Mouse (Mus musculus) neural tube, embryonic 12.5 days (tissue): ENCODE data around the gene Akap6. TPM values are rescaled to one million over a fixed set of nuclear protein-coding genes. Genes with fewer than 3 reads are reported as not detected.

Source experiments
- ATAC-seq: fragments of 200-750 bp; cut with Nextera tagmentation; 2 replicates; pipeline ENCODE4 v1.8.0; 2017; ENCODE audit warnings: low read depth, mild to moderate bottlenecking, moderate TSS enrichment, moderate library complexity; ENCODE audit not compliant: low FRiP score
- H3K27ac ChIP-seq: fragments of 300-500 bp; sonication (generic); 2 replicates; pipeline ENCODE4 v1.5.1; 2016
- H3K27me3 ChIP-seq: fragments of 300-500 bp; sonication (generic); replicated peaks from 2 replicates; pipeline ENCODE4 v1.6.1; 2016; ENCODE audit warnings: mild to moderate bottlenecking
- H3K36me3 ChIP-seq: fragments of 300-500 bp; sonication (generic); 2 replicates; pipeline ENCODE4 v1.6.1; 2016; ENCODE audit warnings: mild to moderate bottlenecking
- H3K4me1 ChIP-seq: fragments of 300-500 bp; sonication (generic); 2 replicates; pipeline ENCODE4 v1.6.1; 2016
- H3K4me2 ChIP-seq: fragments of 300-500 bp; sonication (generic); replicated peaks from 2 replicates; pipeline ENCODE4 v1.6.1; 2016; ENCODE audit warnings: mild to moderate bottlenecking
- H3K4me3 ChIP-seq: fragments of 300-500 bp; sonication (generic); 2 replicates; pipeline ENCODE4 v1.5.1; 2016
- H3K9ac ChIP-seq: fragments of 300-500 bp; sonication (generic); 2 replicates; pipeline ENCODE4 v1.6.1; 2016; ENCODE audit warnings: mild to moderate bottlenecking
- H3K9me3 ChIP-seq: fragments of 300-500 bp; sonication (generic); 2 replicates; pipeline ENCODE4 v1.6.1; 2016; ENCODE audit warnings: mild to moderate bottlenecking
- WGBS: fragments of 180-500 bp; shearing (Covaris S2); methylation state at CpG from one replicate; pipeline ENCODE4 v1.1.7; 2016; 5-methylcytosine and 5-hydroxymethylcytosine counted together
- polyA plus RNA-seq: library from polyadenylated mRNA; unstranded; fragments of >200 nt; fragmentation: Nextera tagmentation; extraction: Ambion mirVana; gene quantifications from 2 replicates; pipeline ENCODE4 v1.2.1, GENCODE M21; 2016

Gene Akap6
- polyA plus RNA-seq, 1 experiment from 2014 or later = 29.5 TPM

GRCm38 (mm10) chr12:52794131-52794530, 94.9 kb downstream of the Akap6 start:
- H3K36me3 ChIP-seq = peaks cover 10% of the 10 kb centered on the region; the same call in 1 of the 2 replicates
- H3K4me1 ChIP-seq = peaks cover 31% of the 10 kb centered on the region
- WGBS = 83% methylated on average over 4 of the region's 4 CpGs
- no peak overlapping the region for H3K27ac ChIP-seq
- no peaks in the 10 kb centered on the region for H3K27me3 ChIP-seq
- H3K4me3 ChIP-seq = no peak overlapping the region
- no peak overlapping the region for H3K9ac ChIP-seq
- H3K4me2 ChIP-seq = no peak overlapping the region
- no peak for ATAC-seq
- H3K9me3 ChIP-seq = no peaks in the 10 kb centered on the region

- H3K36me3 ChIP-seq = peaks cover 10% of the 10 kb centered on the region; the same call in 1 of the 2 replicates
- no peak overlapping the region for H3K4me2 ChIP-seq
- H3K27ac ChIP-seq = no peak overlapping the region
- no peak overlapping the region for H3K4me3 ChIP-seq
- no peaks in the 10 kb centered on the region for H3K27me3 ChIP-seq
- H3K4me1 ChIP-seq = peaks cover 16% of the 10 kb centered on the region
- H3K9ac ChIP-seq = no peak overlapping the region
- no peaks in the 10 kb centered on the region for H3K9me3 ChIP-seq
- 89% methylated on average over 18 of the region's 18 CpGs for WGBS
- no peak for ATAC-seq
Observed at GRCm38 (mm10) chr12:52795551-52796470, 96.6 kb downstream of the Akap6 start.

GRCm38 (mm10) chr12:52796471-52796795, 97.2 kb downstream of the Akap6 start:
- H3K27me3 ChIP-seq = no peaks in the 10 kb centered on the region
- no peak for ATAC-seq
- no peaks in the 10 kb centered on the region for H3K9me3 ChIP-seq
- peaks cover 9% of the 10 kb centered on the region; the same call in 1 of the 2 replicates for H3K4me1 ChIP-seq
- peaks cover 11% of the 10 kb centered on the region; the same call in 1 of the 2 replicates for H3K36me3 ChIP-seq
- no peak overlapping the region for H3K27ac ChIP-seq
- H3K9ac ChIP-seq = no peak overlapping the region
- 33% methylated on average over 4 of the region's 4 CpGs for WGBS
- H3K4me3 ChIP-seq = no peak overlapping the region
- no peak overlapping the region for H3K4me2 ChIP-seq

- no peak overlapping the region for H3K9ac ChIP-seq
- no peaks in the 10 kb centered on the region for H3K4me1 ChIP-seq
- H3K4me2 ChIP-seq = no peak overlapping the region
- H3K27ac ChIP-seq = no peak overlapping the region
- no peaks in the 10 kb centered on the region for H3K27me3 ChIP-seq
- no peak overlapping the region for H3K4me3 ChIP-seq
- no peaks in the 10 kb centered on the region for H3K9me3 ChIP-seq
- ATAC-seq = no peak
- 92% methylated on average over 9 of the region's 9 CpGs for whole genome bisulfite sequencing
- H3K36me3 ChIP-seq = peaks cover 18% of the 10 kb centered on the region; the same call in 1 of the 2 replicates
Observed at GRCm38 (mm10) chr12:52799717-52800116, 100.5 kb downstream of the Akap6 start.

- H3K9ac ChIP-seq = no peak overlapping the region
- H3K4me1 ChIP-seq = no peaks in the 10 kb centered on the region
- H3K4me3 ChIP-seq = no peak overlapping the region
- H3K27ac ChIP-seq = no peak overlapping the region
- 71% methylated on average over 3 of the region's 3 CpGs for WGBS
- H3K36me3 ChIP-seq = peaks cover 8% of the 10 kb centered on the region; the same call in 1 of the 2 replicates
- H3K9me3 ChIP-seq = no peaks in the 10 kb centered on the region
- H3K4me2 ChIP-seq = no peak overlapping the region
- no peaks in the 10 kb centered on the region for H3K27me3 ChIP-seq
- ATAC-seq = no peak
Observed at GRCm38 (mm10) chr12:52806273-52806672, 107.1 kb downstream of the Akap6 start.

- H3K27ac ChIP-seq = no peak overlapping the region
- peaks cover 3% of the 10 kb centered on the region; the same call in 1 of the 2 replicates for H3K36me3 ChIP-seq
- WGBS = 56% methylated on average over 7 of the region's 7 CpGs
- 0 out of 2 replicates have a peak, but pooled peaks cover 5% of the 10 kb centered on the region for H3K4me1 ChIP-seq
- no peak overlapping the region for H3K9ac ChIP-seq
- no peak overlapping the region for H3K4me2 ChIP-seq
- no peaks in the 10 kb centered on the region for H3K27me3 ChIP-seq
- no peak for ATAC-seq
- no peaks in the 10 kb centered on the region for H3K9me3 ChIP-seq
- H3K4me3 ChIP-seq = no peak overlapping the region
Observed at GRCm38 (mm10) chr12:52818588-52818987, 119.4 kb downstream of the Akap6 start.

GRCm38 (mm10) chr12:52824774-52825173, 125.6 kb downstream of the Akap6 start:
- Histone ChIP-seq H3K27ac (no peak overlapping the region), H3K4me3 (no peak overlapping the region), H3K9ac (no peak overlapping the region), H3K36me3 (peaks cover 4% of the 10 kb centered on the region; the same call in 1 of the 2 replicates), H3K9me3 (no peaks in the 10 kb centered on the region), H3K4me2 (no peak overlapping the region), H3K27me3 (no peaks in the 10 kb centered on the region), H3K4me1 (no peaks in the 10 kb centered on the region)
- no peak for ATAC-seq
- 93% methylated on average over 5 of the region's 5 CpGs for WGBS

GRCm38 (mm10) chr12:52828944-52829736, 130.0 kb downstream of the Akap6 start:
- H3K4me3 ChIP-seq = no peak overlapping the region
- H3K9ac ChIP-seq = no peak overlapping the region
- no peaks in the 10 kb centered on the region for H3K36me3 ChIP-seq
- no peaks in the 10 kb centered on the region for H3K27me3 ChIP-seq
- H3K9me3 ChIP-seq = no peaks in the 10 kb centered on the region
- peaks cover 3% of the 10 kb centered on the region; the same call in 1 of the 2 replicates for H3K4me1 ChIP-seq
- no peak overlapping the region for H3K27ac ChIP-seq
- no peak overlapping the region for H3K4me2 ChIP-seq
- WGBS = 84% methylated on average over 14 of the region's 14 CpGs
- no peak for ATAC-seq

GRCm38 (mm10) chr12:52831782-52832181, 132.6 kb downstream of the Akap6 start:
- H3K27me3 ChIP-seq = no peaks in the 10 kb centered on the region
- H3K4me1 ChIP-seq = peaks cover 22% of the 10 kb centered on the region
- no peak for ATAC-seq

GRCm38 (mm10) chr12:52832230-52832629, 133.0 kb downstream of the Akap6 start:
- Histone ChIP-seq H3K9me3 (no peaks in the 10 kb centered on the region), H3K27me3 (no peaks in the 10 kb centered on the region), H3K27ac (no peak overlapping the region), H3K4me2 (no peak overlapping the region), H3K36me3 (no peaks in the 10 kb centered on the region), H3K9ac (no peak overlapping the region), H3K4me1 (peaks cover 22% of the 10 kb centered on the region), H3K4me3 (no peak overlapping the region)
- ATAC-seq = no peak
- WGBS = 11% methylated on average over 4 of the region's 4 CpGs

More at GRCm38 (mm10) chr12:52831782-52832181, 132.6 kb downstream of the Akap6 start:
- no peak overlapping the region for H3K4me3 ChIP-seq
- no peak overlapping the region for H3K9ac ChIP-seq
- 47% methylated on average over 9 of the region's 9 CpGs for WGBS
- H3K9me3 ChIP-seq = no peaks in the 10 kb centered on the region
- H3K36me3 ChIP-seq = no peaks in the 10 kb centered on the region
- no peak overlapping the region for H3K27ac ChIP-seq
- H3K4me2 ChIP-seq = no peak overlapping the region

GRCm38 (mm10) chr12:52833141-52833540, 134.0 kb downstream of the Akap6 start:
- peaks cover 22% of the 10 kb centered on the region for H3K4me1 ChIP-seq
- H3K9me3 ChIP-seq = no peaks in the 10 kb centered on the region
- H3K9ac ChIP-seq = no peak overlapping the region
- H3K4me2 ChIP-seq = no peak overlapping the region
- no peak overlapping the region for H3K4me3 ChIP-seq
- WGBS = 59% methylated on average over 6 of the region's 6 CpGs
- no peaks in the 10 kb centered on the region for H3K36me3 ChIP-seq
- no peak for ATAC-seq
- H3K27me3 ChIP-seq = no peaks in the 10 kb centered on the region
- H3K27ac ChIP-seq = no peak overlapping the region

GRCm38 (mm10) chr12:52834074-52834473, 134.9 kb downstream of the Akap6 start:
- H3K27me3 ChIP-seq = no peaks in the 10 kb centered on the region
- H3K9ac ChIP-seq = no peak overlapping the region
- H3K27ac ChIP-seq = no peak overlapping the region
- H3K4me3 ChIP-seq = no peak overlapping the region
- no peak for ATAC-seq
- H3K36me3 ChIP-seq = no peaks in the 10 kb centered on the region
- WGBS = 46% methylated on average over 10 of the region's 10 CpGs
- H3K9me3 ChIP-seq = no peaks in the 10 kb centered on the region
- no peak overlapping the region for H3K4me2 ChIP-seq
- peaks cover 22% of the 10 kb centered on the region for H3K4me1 ChIP-seq
